Mouse (Mus musculus) hindbrain, embryonic 10.5 days (tissue): ENCODE results near the gene Rps27a. TPM values are rescaled to one million over a fixed set of nuclear protein-coding genes. Genes with fewer than 3 reads are reported as not detected.

Source experiments
- DNase-seq: peaks from one replicate; pipeline ENCODE4 v3.0.0-alpha.2; 2017; ENCODE audit warnings: low spot score
- H3K27ac ChIP-seq: fragments of 300-500 bp; sonication (generic); 2 replicates; pipeline ENCODE4 v1.5.1; 2016; ENCODE audit warnings: mild to moderate bottlenecking, moderate library complexity
- H3K27me3 ChIP-seq: fragments of 300-500 bp; sonication (generic); 2 replicates; pipeline ENCODE4 v1.6.1; 2016; ENCODE audit warnings: mild to moderate bottlenecking; ENCODE audit not compliant: poor library complexity, insufficient read depth, severe bottlenecking
- H3K36me3 ChIP-seq: fragments of 300-500 bp; sonication (generic); 2 replicates; pipeline ENCODE4 v1.6.1; 2016; ENCODE audit warnings: mild to moderate bottlenecking, moderate library complexity
- H3K4me1 ChIP-seq: fragments of 300-500 bp; sonication (generic); replicated peaks from 2 replicates; pipeline ENCODE4 v1.6.1; 2016; ENCODE audit warnings: mild to moderate bottlenecking
- H3K4me3 ChIP-seq: fragments of 300-500 bp; sonication (generic); 2 replicates; pipeline ENCODE4 v1.5.1; 2016; ENCODE audit warnings: mild to moderate bottlenecking, moderate library complexity
- H3K9me3 ChIP-seq: fragments of 300-500 bp; sonication (generic); 2 replicates; pipeline ENCODE4 v1.6.1; 2016; ENCODE audit warnings: mild to moderate bottlenecking, moderate library complexity
- WGBS: fragments of 180-500 bp; shearing (Covaris S2); methylation state at CpG from one replicate; pipeline ENCODE4 v1.1.7; 2016; 5-methylcytosine and 5-hydroxymethylcytosine counted together
- polyA plus RNA-seq: library from polyadenylated mRNA; unstranded; fragments of >200 nt; fragmentation: Nextera tagmentation; extraction: Ambion mirVana; gene quantifications from 2 replicates; pipeline ENCODE4 v1.2.1, GENCODE M21; 2016

The Rps27a gene
- polyA plus RNA-seq, result 932 and 1,013 TPM in 2 replicates

- peaks cover 14% of the 10 kb centered on the region for H3K4me1 ChIP-seq
- no peaks in the 10 kb centered on the region for H3K9me3 ChIP-seq
- DNase-seq, result peak; percentile 90
- no peaks in the 10 kb centered on the region for H3K27me3 ChIP-seq
- under 1% methylated on average over 46 of the region's 46 CpGs for WGBS
- peaks cover 39% of the 10 kb centered on the region for H3K36me3 ChIP-seq
- H3K4me3 ChIP-seq, result peak within 1 kb of the TSS; percentile 81
- peak within 1 kb of the TSS; percentile 92 for H3K27ac ChIP-seq
These were observed at the start of gene Rps27a, which contains the start of gene Clhc1 for GRCm38 (mm10) chr11:29547752-29548503. Rps27a (minus strand) TSS chr11:29548109. Clhc1 (plus strand) TSS chr11:29547950.

- Histone ChIP-seq H3K9me3 (no peaks in the 10 kb centered on the region), H3K27ac (no peak overlapping the region), H3K27me3 (no peaks in the 10 kb centered on the region), H3K4me3 (no peak overlapping the region), H3K4me1 (no peaks in the 10 kb centered on the region), H3K36me3 (no peaks in the 10 kb centered on the region)
- DNase-seq, result no peak
These were observed 49.2 kb upstream of the Rps27a start for GRCm38 (mm10) chr11:29597159-29597558.

GRCm38 (mm10) chr11:29595217-29595616 is 47.3 kb upstream of the Rps27a start:
- DNase-seq, result no peak
- H3K36me3 ChIP-seq, result no peaks in the 10 kb centered on the region
- no peaks in the 10 kb centered on the region for H3K27me3 ChIP-seq
- no peaks in the 10 kb centered on the region for H3K9me3 ChIP-seq
- H3K27ac ChIP-seq, result no peak overlapping the region
- H3K4me3 ChIP-seq, result no peak overlapping the region
- no peaks in the 10 kb centered on the region for H3K4me1 ChIP-seq

GRCm38 (mm10) chr11:29579610-29580009 is 31.7 kb upstream of the Rps27a start:
- H3K27me3 ChIP-seq, result no peaks in the 10 kb centered on the region
- H3K4me1 ChIP-seq, result no peaks in the 10 kb centered on the region
- H3K36me3 ChIP-seq, result no peaks in the 10 kb centered on the region
- H3K27ac ChIP-seq, result no peak overlapping the region
- DNase-seq, result no peak
- H3K4me3 ChIP-seq, result no peak overlapping the region
- H3K9me3 ChIP-seq, result peaks cover 6% of the 10 kb centered on the region; the same call in 1 of the 2 replicates

GRCm38 (mm10) chr11:29572656-29573055 is 24.7 kb upstream of the Rps27a start:
- no peak for DNase-seq
- no peaks in the 10 kb centered on the region for H3K9me3 ChIP-seq
- no peak overlapping the region for H3K4me3 ChIP-seq
- H3K27me3 ChIP-seq, result no peaks in the 10 kb centered on the region
- no peaks in the 10 kb centered on the region for H3K4me1 ChIP-seq
- no peaks in the 10 kb centered on the region for H3K36me3 ChIP-seq
- no peak overlapping the region for H3K27ac ChIP-seq
- 89% methylated on average over 2 of the region's 2 CpGs for WGBS

- no peaks in the 10 kb centered on the region for H3K27me3 ChIP-seq
- H3K36me3 ChIP-seq, result no peaks in the 10 kb centered on the region
- no peak overlapping the region for H3K4me3 ChIP-seq
- DNase-seq, result no peak
- 83% methylated on average over 3 of the region's 3 CpGs for WGBS
- H3K4me1 ChIP-seq, result no peaks in the 10 kb centered on the region
- no peak overlapping the region for H3K27ac ChIP-seq
- H3K9me3 ChIP-seq, result no peaks in the 10 kb centered on the region
These were observed 23.6 kb upstream of the Rps27a start for GRCm38 (mm10) chr11:29571536-29571935.

- 84% methylated on average over 2 of the region's 2 CpGs for WGBS
- Histone ChIP-seq H3K4me1 (no peaks in the 10 kb centered on the region), H3K9me3 (no peaks in the 10 kb centered on the region), H3K36me3 (no peaks in the 10 kb centered on the region), H3K27ac (no peak overlapping the region), H3K27me3 (no peaks in the 10 kb centered on the region), H3K4me3 (no peak overlapping the region)
- DNase-seq, result no peak
These were observed 15.5 kb upstream of the Rps27a start for GRCm38 (mm10) chr11:29563406-29563805.

GRCm38 (mm10) chr11:29560990-29561389 is 13.1 kb upstream of the Rps27a start:
- Histone ChIP-seq H3K9me3 (no peaks in the 10 kb centered on the region), H3K4me1 (no peaks in the 10 kb centered on the region), H3K36me3 (no peaks in the 10 kb centered on the region), H3K27ac (no peak overlapping the region), H3K27me3 (no peaks in the 10 kb centered on the region), H3K4me3 (no peak overlapping the region)
- DNase-seq, result no peak
- WGBS, result 91% methylated on average over 3 of the region's 3 CpGs

- WGBS, result 89% methylated on average over 9 of the region's 9 CpGs
- Histone ChIP-seq H3K27me3 (no peaks in the 10 kb centered on the region), H3K4me1 (no peaks in the 10 kb centered on the region), H3K9me3 (no peaks in the 10 kb centered on the region), H3K36me3 (no peaks in the 10 kb centered on the region), H3K27ac (no peak overlapping the region), H3K4me3 (no peak overlapping the region)
- DNase-seq, result no peak
These were observed 12.5 kb upstream of the Rps27a start for GRCm38 (mm10) chr11:29560452-29560851.

- no peaks in the 10 kb centered on the region for H3K27me3 ChIP-seq
- peaks cover 24% of the 10 kb centered on the region for H3K36me3 ChIP-seq
- peaks cover 14% of the 10 kb centered on the region for H3K4me1 ChIP-seq
- WGBS, result 96% methylated on average over 1 of the region's 1 CpGs
- H3K4me3 ChIP-seq, result no peak overlapping the region; the same call in 1 of the 2 replicates
- no peak overlapping the region for H3K27ac ChIP-seq
- H3K9me3 ChIP-seq, result no peaks in the 10 kb centered on the region
- no peak for DNase-seq
These were observed 1.5 kb upstream of the Rps27a start for GRCm38 (mm10) chr11:29549425-29549778.

- Histone ChIP-seq H3K27ac (peak overlapping the region; percentile 92), H3K36me3 (peaks cover 31% of the 10 kb centered on the region), H3K4me1 (peaks cover 14% of the 10 kb centered on the region), H3K9me3 (no peaks in the 10 kb centered on the region), H3K27me3 (no peaks in the 10 kb centered on the region), H3K4me3 (peak overlapping the region; percentile 81)
- DNase-seq, result no peak
- 28% methylated on average over 23 of the region's 23 CpGs for WGBS
These were observed 855 bp upstream of the Rps27a start for GRCm38 (mm10) chr11:29548504-29549424.

GRCm38 (mm10) chr11:29547249-29547751 is 609 bp downstream of the Rps27a start:
- Histone ChIP-seq H3K27me3 (no peaks in the 10 kb centered on the region), H3K4me1 (peaks cover 14% of the 10 kb centered on the region), H3K4me3 (peak overlapping the region; percentile 81), H3K36me3 (peaks cover 45% of the 10 kb centered on the region), H3K9me3 (no peaks in the 10 kb centered on the region), H3K27ac (peak overlapping the region; percentile 92)
- no peak for DNase-seq
- WGBS, result under 1% methylated on average over 27 of the region's 27 CpGs

- 26% methylated on average over 2 of the region's 2 CpGs for WGBS
- no peaks in the 10 kb centered on the region for H3K9me3 ChIP-seq
- H3K27me3 ChIP-seq, result no peaks in the 10 kb centered on the region
- H3K4me3 ChIP-seq, result peak overlapping the region; percentile 81
- H3K27ac ChIP-seq, result peak overlapping the region; percentile 92
- peaks cover 49% of the 10 kb centered on the region for H3K36me3 ChIP-seq
- H3K4me1 ChIP-seq, result peaks cover 14% of the 10 kb centered on the region
- DNase-seq, result no peak
These were observed 1.1 kb downstream of the Rps27a start for GRCm38 (mm10) chr11:29546762-29547161.
